Mouse (Mus musculus): ENCODE measurements at regions not wholly inside any gene's neighbourhood (a gene's known extent, or its start where the extent isn't known, plus 50 kb on each side); places are given as distances from the start of the nearest gene placed in this dataset.

- ATAC-seq (peak; percentile 95), DNase-seq (ENCODE audit: low spot score) (peak; percentile 80)
- Histone ChIP-seq H3K27me3 (replicated peaks; ENCODE audit: insufficient read depth, low read length) (no peaks in the 10 kb centered on the region), H3K9me3 (ENCODE audit: low read length) (no peaks in the 10 kb centered on the region), H3K36me3 (ENCODE audit: insufficient read depth, low read length) (no peaks in the 10 kb centered on the region), H3K4me1 (ENCODE audit: insufficient read depth, low read depth, low read length) (no peaks in the 10 kb centered on the region), H3K4me3 (ENCODE audit: low read depth, low read length) (no peak overlapping the region), H3K27ac (ENCODE audit: low read length) (peak overlapping the region; percentile 81), H3K4me2 (replicated peaks; ENCODE audit: low read depth, low read length) (no peak overlapping the region), H3K9ac (replicated peaks; ENCODE audit: low read depth) (peak overlapping the region; percentile 12; the same call in 1 of the 2 replicates)
- 31% methylated on average over 18 of the region's 18 CpGs for WGBS
- TF ChIP-seq CTCF (IDR thresholded peaks at IDR 0.05) (no peak), EP300 (IDR thresholded peaks at IDR 0.05) (peak; percentile 92)
These were observed 50.6 kb upstream of the Eln start for GRCm38 (mm10) chr5:134797688-134798094.

Measured in lung, postnatal 0 days (tissue).